Mouse (Mus musculus): ENCODE data around the gene Col8a1. TPM values are rescaled to one million over a fixed set of nuclear protein-coding genes. Genes with fewer than 3 reads are reported as not detected.

Gene Col8a1
- total RNA-seq, 4 experiments from 2014 or later = 5.0 to 8.6 (median 5.4) TPM

Other genes starting within 250 kb of the Col8a1 start
- gene Cmss1, start 147.9 kb downstream of the Col8a1 start, total RNA-seq (2022) = 10 to 100 TPM; 63.7 to 86.8 (median 76.8) TPM